Mouse (Mus musculus): ENCODE data around the gene Sh3pxd2a.

The Sh3pxd2a gene

DNA sequence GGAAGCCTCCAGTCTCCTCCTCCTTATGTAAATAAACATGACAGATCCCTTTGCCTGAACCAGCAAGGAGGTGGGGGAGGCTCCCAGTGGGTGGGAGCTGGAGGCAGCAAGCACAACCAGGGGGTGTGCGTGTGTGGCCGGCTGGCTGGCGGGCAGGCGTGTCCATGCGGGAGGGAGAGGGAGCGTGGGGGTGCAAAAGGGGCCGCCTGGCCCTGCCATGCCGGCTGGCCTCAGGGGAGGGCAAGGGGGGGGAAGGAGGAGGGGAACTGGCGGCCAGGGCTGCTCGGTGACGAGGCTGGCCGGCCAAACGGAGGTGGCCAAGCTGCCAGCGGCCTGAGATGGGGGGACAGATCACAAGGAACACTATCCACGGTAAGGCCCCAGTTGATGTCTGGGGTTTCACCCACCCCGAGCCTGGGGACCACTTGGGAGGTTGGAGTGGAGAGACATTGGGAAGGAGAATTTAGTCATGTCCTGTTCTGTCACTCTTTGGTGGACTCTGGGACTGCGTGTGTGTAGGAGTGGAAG, 235.4 kb downstream of the Sh3pxd2a start:
- peak; percentile 72 to 75 for DNase-seq

GRCm38 (mm10) chr19:47225791-47226190, 238.4 kb downstream of the Sh3pxd2a start:
- peak; percentile 36 to 52 for DNase-seq

DNA sequence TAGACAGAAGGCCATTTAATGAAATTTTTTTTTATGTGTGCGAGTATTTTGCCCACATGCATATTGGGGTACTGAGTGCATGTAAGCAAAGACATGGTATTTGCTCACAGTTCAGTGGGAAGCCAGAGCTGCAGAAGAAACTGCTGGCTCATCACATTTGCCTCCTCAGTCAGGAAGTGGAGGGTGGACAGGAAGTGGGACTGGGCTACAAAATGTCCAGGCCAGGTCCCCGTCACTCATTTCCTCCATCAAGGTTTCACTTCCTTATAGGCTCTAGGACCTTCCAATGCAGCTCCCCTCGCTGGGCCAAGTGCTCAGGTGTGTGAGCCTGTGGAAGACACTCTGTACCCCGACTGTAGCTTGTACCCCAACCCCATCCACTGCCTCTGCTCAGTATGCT, 239.5 kb downstream of the Sh3pxd2a start:
- DNase-seq: no peak

- DNase-seq: peak in 1 of 2 experiments; percentile 41
Measured at GRCm38 (mm10) chr19:47222841-47223557, 241.2 kb downstream of the Sh3pxd2a start.

DNA sequence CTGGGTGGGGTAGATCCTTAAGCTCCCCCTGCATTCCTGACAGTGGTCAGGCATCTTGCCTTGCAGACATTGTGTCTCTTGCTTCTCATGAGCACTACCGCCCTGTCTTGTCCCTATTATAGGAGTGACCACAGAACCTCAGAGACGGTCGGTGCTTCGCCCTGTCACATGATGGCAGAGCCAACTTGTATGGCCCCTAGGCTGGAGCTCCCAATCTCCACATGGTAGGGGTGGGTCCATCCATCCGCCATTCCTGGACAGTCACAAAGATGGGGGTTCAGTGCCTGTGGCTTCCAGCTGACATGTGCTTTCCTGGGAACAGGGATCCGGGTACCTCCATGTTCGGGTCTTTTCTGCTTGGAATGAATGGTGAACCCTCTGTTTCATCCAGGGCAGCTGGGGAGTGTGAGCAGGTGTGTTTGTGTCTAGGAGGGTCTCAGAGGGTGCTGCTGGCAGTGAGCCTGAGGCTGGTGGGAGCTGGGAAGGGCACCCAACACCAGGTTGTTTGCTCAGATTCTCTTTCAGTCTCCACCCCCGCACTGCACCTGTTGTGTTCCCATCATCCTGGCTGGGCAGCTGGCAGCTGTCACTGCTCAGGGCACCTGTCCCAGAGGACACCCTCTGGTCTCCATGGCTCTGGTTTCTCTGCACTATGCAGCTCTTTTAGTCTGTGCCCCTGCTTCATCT, 241.9 kb downstream of the Sh3pxd2a start:
- DNase-seq: peak; percentile 74 to 75

DNA sequence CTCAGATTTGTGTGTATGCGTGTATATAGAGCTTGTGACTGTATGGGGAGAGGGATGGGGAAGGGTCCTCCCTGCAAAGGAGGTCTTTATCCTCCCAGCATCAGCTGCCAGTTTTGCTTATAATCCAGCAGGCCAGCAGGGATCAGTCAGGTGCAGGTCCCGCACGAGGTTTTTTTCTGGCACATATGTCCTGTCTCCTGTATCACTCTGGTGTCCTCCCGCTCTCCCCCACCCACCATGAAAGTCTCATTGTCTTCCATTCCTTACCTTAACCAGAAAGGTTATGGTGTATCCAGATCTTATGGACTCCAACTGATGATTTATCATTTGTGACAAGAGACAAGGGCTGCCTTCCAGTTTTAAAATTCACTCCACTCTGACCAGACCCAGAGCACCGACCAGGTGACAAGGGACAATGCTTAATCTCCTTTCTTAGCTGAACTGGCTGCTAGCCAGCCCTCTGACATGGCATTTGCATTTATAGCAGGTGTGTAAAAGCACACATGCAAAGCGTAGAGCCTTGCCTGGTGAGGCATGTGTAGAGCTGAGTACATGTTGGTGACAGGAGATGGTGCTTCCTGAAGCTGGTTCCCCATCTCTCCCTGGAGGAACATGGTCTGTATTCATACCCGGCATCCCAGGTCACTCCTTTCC, 242.6 kb downstream of the Sh3pxd2a start:
- peak; percentile 41 to 44 for DNase-seq

GRCm38 (mm10) chr19:47221006-47221405, 243.2 kb downstream of the Sh3pxd2a start:
- DNase-seq: no peak

DNA sequence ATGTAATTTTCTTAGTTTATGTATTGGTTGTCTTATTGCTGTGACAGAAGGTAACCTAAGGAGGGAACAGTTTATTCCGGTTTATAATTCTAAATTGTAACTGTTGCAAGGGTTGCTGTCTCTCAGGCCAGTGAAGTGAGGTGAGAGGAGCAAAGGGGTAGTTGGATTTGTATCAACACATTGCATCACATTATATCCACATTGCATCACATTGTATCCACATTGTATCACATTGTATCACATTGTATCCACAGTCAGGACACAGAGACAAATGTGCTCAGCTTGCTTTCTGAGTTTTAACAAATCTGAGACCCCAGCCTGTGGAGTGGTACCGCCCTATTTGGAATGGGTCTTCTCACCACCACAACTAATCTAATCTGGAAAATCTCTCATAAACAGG, 244.0 kb downstream of the Sh3pxd2a start:
- DNase-seq: no peak

- DNase-seq: no peak
Measured at GRCm38 (mm10) chr19:47219622-47220021, 244.6 kb downstream of the Sh3pxd2a start.

- no peak for DNase-seq
Measured at GRCm38 (mm10) chr19:47216766-47217165, 247.4 kb downstream of the Sh3pxd2a start.

DNA sequence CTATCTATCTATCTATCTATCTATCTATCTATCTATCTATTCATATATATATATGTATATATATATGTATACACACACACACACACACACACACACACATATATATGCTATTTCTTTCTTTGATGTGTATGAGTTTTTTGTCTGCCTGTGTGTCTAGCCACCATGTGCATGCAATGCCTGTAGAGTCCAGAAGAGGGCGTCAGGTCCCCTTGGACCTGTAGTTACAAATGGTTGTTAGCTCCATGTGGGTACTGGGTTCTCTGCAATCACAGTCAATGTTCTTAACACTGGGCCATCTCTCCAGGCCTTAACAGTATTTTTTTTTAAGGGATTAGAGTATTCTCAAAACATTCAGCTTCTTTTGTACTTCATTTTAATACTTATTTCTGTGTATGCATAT, 250.7 kb downstream of the Sh3pxd2a start:
- peak in 1 of 2 experiments; percentile 63 for DNase-seq

DNA sequence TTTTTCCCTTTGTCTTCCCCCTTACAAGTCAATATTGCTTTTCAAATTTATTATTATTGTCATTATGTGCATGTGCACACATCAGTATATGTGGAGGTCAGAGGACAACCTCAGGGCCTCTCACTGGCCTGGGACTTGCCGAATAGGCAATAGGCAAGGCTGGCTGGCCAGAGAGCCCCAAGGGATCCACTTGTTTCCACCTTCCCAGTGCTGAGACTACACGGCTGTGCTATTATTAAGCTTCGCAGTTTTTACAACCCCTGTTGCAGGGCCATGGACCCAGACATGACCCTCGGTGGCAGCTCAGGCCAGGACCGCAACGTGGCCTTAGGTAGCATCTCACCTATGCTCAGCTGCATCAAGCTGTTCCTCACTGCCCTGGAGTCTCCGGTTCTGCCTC, 251.8 kb downstream of the Sh3pxd2a start:
- DNase-seq: peak; percentile 41 to 55

- peak; percentile 82 to 84 for DNase-seq
Measured at GRCm38 (mm10) chr19:47211609-47212312, 252.4 kb downstream of the Sh3pxd2a start.

- no peak for DNase-seq
Measured at GRCm38 (mm10) chr19:47210432-47210831, 253.8 kb downstream of the Sh3pxd2a start.

Data from cerebellum, postnatal 14 days (tissue).